Mouse (Mus musculus): Measurements from ENCODE around the gene Ero1l.

Gene Ero1l

DNA sequence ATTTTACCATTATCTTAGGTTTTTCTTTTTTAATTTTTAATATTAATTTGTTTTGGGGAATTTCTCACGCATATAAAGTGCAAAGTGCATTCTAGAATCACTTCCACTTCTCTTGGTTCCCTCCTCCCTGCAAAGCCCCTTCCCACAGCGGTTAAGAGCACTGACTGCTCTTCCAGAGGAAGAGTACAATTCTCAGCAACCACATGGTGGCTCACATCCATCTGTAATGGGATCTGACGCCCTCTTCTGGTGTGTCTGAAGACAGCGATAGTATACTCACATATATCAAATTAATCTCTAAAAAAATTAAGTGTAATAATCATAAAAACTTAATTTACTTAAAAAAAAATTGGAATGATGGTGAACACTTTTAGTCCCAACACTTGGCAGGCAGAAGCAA is 14.2 kb downstream of the Ero1l start:
- DNase-seq (ENCODE audit: low spot score in 2 of 2): no peak

DNA sequence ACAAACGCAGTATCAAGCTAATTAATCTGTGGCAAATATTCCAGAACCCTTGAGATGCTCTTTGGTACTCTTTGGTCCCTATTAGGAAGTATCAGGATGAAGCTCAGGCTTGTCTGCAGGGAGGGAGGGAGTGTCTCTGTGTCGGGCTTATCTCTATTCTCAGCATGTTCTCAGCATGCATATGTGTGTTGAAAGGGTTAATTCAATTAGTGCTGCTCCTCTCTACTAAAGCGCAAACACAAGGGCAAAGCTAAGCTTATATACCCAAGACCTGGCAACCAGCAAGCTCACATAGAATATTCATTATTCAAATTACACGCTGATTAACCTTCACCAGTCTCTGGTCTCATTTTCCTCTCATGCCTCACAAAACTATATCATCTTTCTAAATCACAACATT is 14.6 kb downstream of the Ero1l start:
- DNase-seq (ENCODE audit: low spot score in 2 of 2): no peak

DNA sequence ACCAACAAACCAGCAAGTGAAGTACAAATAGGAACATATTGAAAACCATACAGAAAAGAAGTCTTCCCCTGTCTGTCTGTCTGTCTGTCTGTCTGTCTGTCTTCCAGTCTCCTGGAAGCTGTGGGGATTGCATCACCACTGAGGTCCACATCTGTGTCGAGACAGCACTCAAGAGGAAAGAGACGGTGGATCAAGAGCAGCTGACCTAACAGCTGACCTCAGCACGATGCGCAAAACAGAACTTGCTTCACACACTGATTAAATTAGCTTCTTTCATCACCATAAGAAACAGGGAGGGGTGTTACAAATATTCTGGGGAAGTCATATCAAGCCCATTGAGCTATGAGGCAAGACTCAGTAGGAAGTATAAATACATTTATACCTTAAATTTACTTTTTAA is 27.0 kb downstream of the Ero1l start:
- DNase-seq (ENCODE audit: low spot score in 2 of 2): no peak

DNA sequence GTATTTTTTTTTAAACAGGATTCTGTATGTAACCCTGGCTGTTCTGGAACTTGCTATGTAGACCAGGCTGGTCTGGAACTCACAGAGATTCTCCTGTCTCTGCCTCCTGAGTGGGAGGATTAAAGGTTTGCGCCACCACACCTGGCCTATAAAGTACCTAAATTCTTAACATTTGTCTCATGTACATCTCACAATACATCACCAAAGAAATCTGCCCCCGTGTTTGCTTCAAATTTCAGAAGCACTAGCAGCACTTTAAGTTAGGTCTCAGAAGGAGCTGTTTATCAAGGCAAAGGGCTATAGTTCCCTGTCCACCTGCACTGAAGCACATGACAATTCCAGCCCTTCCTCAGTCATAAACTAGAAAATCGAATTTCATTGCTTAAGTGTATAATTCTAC is 36.5 kb downstream of the Ero1l start:
- DNase-seq (ENCODE audit: low spot score in 2 of 2): no peak

DNA sequence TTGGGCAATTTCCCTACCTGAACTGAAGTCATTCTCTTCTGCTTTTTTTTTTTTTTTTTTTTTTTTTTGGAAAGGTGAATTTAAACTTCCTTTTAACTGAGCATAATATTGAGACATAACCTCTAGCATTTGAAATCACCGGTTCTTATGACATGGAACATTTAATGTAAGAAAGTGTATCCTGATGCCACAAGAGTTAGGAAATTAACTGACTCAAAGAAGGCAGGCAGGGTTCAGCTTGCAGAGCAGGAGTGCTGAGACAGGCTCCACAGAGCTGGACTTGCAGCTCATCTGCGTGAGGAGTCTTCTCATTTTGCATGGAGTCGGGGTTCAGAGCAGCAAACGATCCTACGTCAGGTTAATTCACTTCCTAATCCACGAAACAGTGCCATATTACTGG is 42.8 kb downstream of the Ero1l start:
- DNase-seq (ENCODE audit: low spot score in 2 of 2): no peak

DNA sequence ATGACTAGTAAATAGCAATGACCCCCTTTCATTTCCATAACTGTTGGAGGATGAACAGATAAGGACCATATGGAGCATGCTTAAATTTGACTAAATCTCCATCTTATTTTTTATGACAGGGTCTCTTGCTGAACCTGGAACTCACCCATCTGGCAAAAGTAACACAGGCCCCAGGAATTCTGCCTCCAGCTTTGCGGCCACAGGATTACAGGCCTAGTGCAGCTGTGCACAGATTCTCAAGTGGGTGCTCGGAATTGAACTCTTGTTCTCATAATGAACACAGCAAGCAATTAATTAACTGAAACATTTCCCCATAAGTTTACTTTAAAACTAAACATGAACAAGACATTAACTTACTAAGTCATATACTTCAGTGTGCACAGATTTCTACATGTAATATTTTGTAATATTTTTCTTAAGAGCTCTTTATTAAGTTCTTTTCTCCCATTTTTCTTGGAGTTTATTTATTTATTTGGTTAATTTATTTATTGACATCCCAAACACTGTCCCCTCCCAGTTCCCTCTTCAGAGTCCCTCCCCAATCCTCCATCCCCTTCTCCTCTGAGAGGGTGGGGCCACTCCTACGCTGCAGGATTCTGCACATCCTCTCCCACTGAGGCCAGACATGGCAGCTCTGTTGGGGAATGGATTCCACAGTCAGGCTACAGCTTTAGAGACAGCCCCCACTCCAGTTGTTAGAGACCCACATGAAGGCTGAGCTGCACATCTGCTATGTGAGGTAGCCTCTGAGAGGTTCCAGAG is 54.6 kb downstream of the Ero1l start:
- DNase-seq (ENCODE audit: low spot score in 2 of 2): no peak

DNA sequence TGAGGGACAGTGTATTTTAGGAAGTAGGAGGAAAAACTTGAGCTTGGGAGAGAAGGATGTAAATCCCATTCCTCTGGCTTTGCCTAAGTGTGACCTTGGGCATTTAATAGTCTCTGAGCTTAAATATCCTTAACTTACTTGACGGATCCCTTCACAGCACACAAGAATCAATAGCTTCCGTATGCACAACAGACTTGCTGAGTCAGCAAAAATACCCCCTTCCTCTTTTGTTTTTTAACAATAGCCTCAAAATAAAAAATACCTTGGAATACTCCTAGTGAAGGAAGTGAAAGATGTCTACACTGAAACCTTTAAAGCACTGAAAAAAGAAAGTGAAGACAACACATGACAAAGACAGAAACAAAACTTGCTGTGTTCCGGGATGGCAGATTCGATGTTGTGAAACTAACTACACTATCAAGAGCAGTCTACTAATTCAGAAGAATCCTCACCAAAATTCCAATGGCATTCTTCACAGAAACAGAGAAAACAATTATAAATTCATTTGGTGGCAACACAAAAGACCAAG is 67.0 kb downstream of the Ero1l start:
- DNase-seq (ENCODE audit: low spot score in 2 of 2): no peak

DNA sequence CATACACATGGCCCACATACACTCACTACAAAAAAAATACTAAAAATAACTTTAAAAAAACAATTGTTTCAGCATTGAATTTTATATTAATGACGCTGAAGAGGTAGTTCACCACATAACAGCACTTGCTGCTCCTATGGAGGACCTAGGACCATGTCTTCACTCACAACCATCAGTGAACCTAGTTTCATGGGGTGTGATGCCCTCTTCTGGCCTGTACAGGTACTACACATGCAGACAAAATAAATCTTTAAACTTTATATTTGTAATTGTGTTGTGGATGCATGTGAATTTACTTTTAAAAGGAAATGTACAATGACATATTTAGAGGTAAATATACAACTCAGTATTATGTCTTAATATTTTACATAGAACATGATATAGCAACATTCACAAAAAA is 77.0 kb downstream of the Ero1l start:
- DNase-seq (ENCODE audit: low spot score in 2 of 2): peak in 1 of 2 experiments; percentile 30

DNA sequence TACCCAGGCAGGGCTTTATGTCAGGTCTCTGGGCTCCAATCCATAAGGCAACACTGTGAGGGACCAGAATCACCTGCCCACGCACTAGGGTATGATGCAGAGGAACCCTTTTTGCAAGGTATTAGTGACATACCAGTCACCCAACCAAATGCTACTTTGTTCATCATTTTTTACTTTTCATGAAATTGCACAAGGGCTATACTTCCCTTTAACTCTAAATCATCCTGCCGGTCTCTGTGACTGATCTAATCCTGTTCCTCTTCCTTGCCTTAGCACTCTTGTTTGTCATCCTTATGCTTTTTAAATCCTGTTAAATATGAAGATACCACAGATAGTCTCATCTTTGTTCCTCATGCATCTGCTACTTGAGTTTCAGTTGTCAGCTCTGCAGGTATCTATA is 79.5 kb downstream of the Ero1l start:
- DNase-seq (ENCODE audit: low spot score in 2 of 2): no peak

Measured in spleen, postnatal 10 days (tissue).